Mouse (Mus musculus) C2C12 (cell line): ENCODE measurements around the gene Adcy5. TPM values are rescaled to one million over a fixed set of nuclear protein-coding genes. Genes with fewer than 3 reads are reported as not detected.

Experiments used
- H3K27me3 ChIP-seq: one replicate; pipeline ENCODE4 v1.6.1; 2011; ENCODE audit not compliant: control insufficient read depth, insufficient read depth, insufficient read length
- H3K36me3 ChIP-seq: one replicate; pipeline ENCODE4 v1.6.1; 2011; ENCODE audit not compliant: control insufficient read depth, insufficient read depth
- H3K4me3 ChIP-seq: one replicate; pipeline ENCODE4 v1.5.1; 2011; ENCODE audit warnings: mild to moderate bottlenecking, control low read depth; ENCODE audit not compliant: poor library complexity, insufficient read depth, severe bottlenecking
- H3K79me2 ChIP-seq: one replicate; pipeline ENCODE4 v1.6.1; 2011; ENCODE audit not compliant: control insufficient read depth, insufficient read depth
- H3K79me3 ChIP-seq: one replicate; pipeline ENCODE4 v1.6.1; 2011; ENCODE audit warnings: low read depth, control low read depth
- H3ac ChIP-seq: one replicate; pipeline ENCODE3; 2011; ENCODE audit warnings: low read depth; ENCODE audit not compliant: control insufficient read depth, insufficient read length
- CEBPB ChIP-seq: IDR thresholded peaks from one replicate; pipeline ENCODE4 v1.6.1; 2011; ENCODE audit warnings: low read depth, mild to moderate bottlenecking, control low read depth, moderate library complexity
- CTCF ChIP-seq: IDR thresholded peaks from one replicate; pipeline ENCODE4 v1.5.1; 2011; ENCODE audit not compliant: control insufficient read depth, insufficient read depth, insufficient read length
- FOSL1 ChIP-seq: IDR thresholded peaks from one replicate; pipeline ENCODE4 v1.8.0; 2011; ENCODE audit warnings: mild to moderate bottlenecking, low read length; ENCODE audit not compliant: poor library complexity, insufficient read depth, severe bottlenecking
- MAX ChIP-seq: IDR thresholded peaks from one replicate; pipeline ENCODE4 v1.6.1; 2011; ENCODE audit warnings: mild to moderate bottlenecking, control low read depth
- MYOD1 ChIP-seq: IDR thresholded peaks from one replicate; pipeline ENCODE4 v1.6.1; 2011; ENCODE audit warnings: low read depth; ENCODE audit not compliant: control insufficient read depth, insufficient read length
- MYOG ChIP-seq: IDR thresholded peaks from one replicate; pipeline ENCODE4 v1.6.1; 2011; ENCODE audit not compliant: control insufficient read depth, insufficient read length; ENCODE audit errors: extremely low read depth
- USF1 ChIP-seq: IDR thresholded peaks from one replicate; pipeline ENCODE4 v1.6.1; 2011; ENCODE audit warnings: low read depth, mild to moderate bottlenecking, control low read depth, moderate library complexity
- polyA plus RNA-seq: library from polyadenylated mRNA; unstranded; fragments of >200 nt; fragmentation: generic; extraction: Trizol; gene quantifications from one replicate; pipeline ENCODE4 v1.2.1, GENCODE M21; 2012; ENCODE audit warnings: missing spikeins

The Adcy5 gene
- polyA plus RNA-seq, 1 experiment, result 0.02 TPM

DNA sequence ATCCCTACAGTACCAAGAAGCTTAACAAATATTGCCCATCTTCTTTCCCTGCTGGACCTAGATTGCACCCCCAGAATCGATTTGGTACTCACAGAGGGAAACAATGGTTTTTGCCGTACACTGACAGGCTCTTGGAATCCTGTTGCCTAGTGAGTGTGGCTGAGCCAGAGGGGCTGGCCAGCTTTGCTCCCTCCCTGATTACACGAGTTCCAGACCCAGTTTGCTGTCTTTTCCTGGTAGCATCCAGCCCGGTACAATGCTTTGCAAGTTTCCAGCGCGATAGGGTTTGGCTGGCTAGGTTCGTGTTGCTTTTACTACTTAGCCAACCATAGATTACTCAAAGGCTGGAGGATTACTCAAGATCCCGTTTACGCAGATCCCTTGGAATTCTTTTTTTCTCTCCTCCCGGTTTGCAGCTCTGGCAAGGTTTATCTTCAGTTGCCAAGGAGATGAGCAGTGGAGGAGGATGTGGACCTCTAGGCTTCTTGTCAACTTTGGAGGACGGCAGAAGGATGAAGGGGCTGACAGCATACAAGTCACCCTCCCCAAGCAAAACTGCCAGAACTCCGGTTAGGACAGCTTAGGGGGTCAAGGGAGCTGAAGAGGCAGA lies 1.4 kb upstream of the Adcy5 start:
- Histone ChIP-seq H3ac (no peak overlapping the region), H3K79me3 (no peaks in the 10 kb centered on the region), H3K79me2 (no peaks in the 10 kb centered on the region), H3K36me3 (no peaks in the 10 kb centered on the region), H3K4me3 (no peak overlapping the region), H3K27me3 (peaks cover 38% of the 10 kb centered on the region)
- no peak for TF ChIP-seq MYOD1
- TF ChIP-seq FOSL1, result no peak
- no peak for TF ChIP-seq MYOG
- no peak for TF ChIP-seq USF1
- TF ChIP-seq MAX, result no peak
- no peak for TF ChIP-seq CTCF

DNA sequence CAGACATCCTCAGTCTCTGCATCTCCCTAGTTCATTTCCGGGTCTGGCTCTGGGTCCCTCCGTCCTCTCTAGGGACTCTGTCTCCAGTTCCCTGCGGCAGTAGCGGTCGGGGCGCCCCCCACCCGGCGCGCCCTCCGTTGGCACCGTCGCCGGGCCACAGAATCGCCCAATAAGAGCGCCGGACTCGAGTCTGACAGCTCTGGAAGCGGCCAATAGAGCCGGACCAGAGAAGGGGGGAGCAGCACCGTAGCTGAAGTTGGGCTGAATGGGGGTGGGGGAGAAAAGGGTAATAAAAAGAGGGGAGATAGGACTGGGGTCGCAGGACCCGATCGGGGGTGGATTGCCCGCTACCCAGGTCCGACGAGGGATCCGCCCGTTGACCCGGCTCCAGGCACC lies 434 bp upstream of the Adcy5 start:
- Histone ChIP-seq H3K79me3 (no peaks in the 10 kb centered on the region), H3ac (no peak overlapping the region), H3K79me2 (no peaks in the 10 kb centered on the region), H3K4me3 (no peak overlapping the region), H3K27me3 (peaks cover 38% of the 10 kb centered on the region), H3K36me3 (no peaks in the 10 kb centered on the region)
- no peak for TF ChIP-seq CEBPB
- TF ChIP-seq MYOD1, result no peak
- TF ChIP-seq CTCF, result no peak
- no peak for TF ChIP-seq MYOG

DNA sequence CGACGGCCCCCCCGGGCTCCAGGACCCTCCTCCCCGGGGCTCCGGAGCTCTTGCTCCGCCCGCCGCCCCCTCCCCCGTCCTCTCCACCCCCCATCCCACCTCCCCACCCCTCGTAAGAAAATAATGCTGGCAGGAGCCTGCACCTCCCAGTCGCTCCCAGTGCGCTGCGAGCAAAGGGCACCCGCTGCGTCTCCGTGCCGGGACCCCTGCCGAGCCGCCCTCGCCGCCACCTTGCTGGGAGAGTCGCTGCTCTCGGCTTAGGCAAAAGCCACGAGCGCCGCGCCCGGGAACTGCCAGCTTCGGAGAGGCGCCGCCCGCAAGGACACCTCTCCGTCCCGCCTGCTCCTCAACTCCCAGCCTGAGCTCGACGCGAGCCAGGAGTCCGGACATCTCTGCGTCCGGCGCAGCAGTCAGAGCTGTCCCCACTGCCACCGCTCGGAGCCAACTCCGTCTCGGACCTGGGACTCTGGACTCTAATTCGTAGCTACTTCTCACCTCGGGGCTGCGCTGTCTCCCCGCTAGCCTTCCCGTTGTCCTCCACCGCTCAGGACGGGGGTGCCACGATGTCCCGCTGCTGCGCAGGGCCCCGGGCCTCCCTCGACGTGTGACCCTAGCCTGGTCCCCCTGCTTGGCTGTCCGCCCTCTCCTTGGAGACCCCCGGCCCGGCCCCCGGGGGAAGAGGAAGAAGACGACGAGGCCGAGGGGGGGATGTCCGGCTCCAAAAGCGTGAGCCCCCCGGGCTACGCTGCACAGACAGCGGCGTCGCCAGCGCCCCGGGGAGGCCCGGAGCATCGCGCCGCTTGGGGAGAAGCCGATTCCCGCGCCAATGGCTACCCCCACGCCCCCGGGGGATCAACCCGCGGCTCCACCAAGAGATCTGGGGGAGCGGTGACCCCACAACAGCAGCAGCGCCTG lies 971 bp downstream of the Adcy5 start:
- Histone ChIP-seq H3K4me3 (no peak overlapping the region), H3K79me2 (no peaks in the 10 kb centered on the region), H3ac (no peak overlapping the region), H3K36me3 (no peaks in the 10 kb centered on the region), H3K79me3 (no peaks in the 10 kb centered on the region), H3K27me3 (peaks cover 38% of the 10 kb centered on the region)
- TF ChIP-seq MYOG, result no peak
- TF ChIP-seq MYOD1, result no peak

DNA sequence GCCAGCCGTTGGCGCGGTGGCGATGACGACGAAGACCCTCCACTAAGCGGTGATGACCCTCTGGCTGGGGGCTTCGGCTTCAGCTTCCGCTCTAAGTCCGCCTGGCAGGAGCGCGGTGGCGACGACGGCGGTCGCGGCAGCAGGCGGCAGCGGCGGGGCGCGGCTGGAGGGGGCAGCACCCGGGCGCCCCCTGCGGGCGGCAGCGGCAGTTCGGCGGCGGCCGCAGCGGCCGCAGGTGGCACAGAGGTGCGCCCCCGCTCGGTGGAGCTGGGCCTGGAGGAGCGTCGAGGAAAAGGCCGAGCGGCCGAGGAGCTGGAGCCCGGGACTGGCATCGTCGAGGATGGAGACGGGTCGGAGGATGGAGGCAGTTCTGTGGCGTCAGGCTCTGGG lies 1.6 kb downstream of the Adcy5 start:
- Histone ChIP-seq H3K27me3 (peaks cover 34% of the 10 kb centered on the region), H3K4me3 (no peak overlapping the region)
- TF ChIP-seq MAX, result no peak
- TF ChIP-seq MYOG, result no peak
- no peak for TF ChIP-seq CTCF
- no peak for TF ChIP-seq MYOD1
- TF ChIP-seq FOSL1, result no peak
- no peak for TF ChIP-seq CEBPB
- TF ChIP-seq USF1, result no peak

DNA sequence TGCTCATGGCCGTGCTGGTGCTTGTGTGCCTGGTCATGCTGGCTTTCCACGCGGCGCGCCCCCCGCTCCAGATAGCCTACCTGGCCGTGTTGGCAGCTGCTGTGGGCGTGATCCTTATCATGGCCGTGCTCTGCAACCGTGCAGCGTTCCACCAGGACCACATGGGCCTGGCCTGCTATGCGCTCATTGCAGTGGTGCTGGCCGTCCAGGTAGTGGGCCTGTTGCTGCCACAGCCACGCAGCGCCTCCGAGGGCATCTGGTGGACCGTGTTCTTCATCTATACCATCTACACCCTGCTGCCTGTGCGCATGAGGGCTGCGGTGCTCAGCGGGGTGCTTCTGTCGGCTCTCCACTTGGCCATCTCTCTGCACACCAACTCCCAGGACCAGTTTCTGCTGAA lies 2.2 kb downstream of the Adcy5 start:
- no peaks in the 10 kb centered on the region for H3K79me2 ChIP-seq
- peaks cover 29% of the 10 kb centered on the region for H3K27me3 ChIP-seq
- H3K79me3 ChIP-seq, result no peaks in the 10 kb centered on the region
- TF ChIP-seq MYOD1 (no peak), CEBPB (no peak), USF1 (no peak), CTCF (no peak), MYOG (no peak), MAX (no peak), FOSL1 (no peak)
- H3K36me3 ChIP-seq, result no peaks in the 10 kb centered on the region
- H3ac ChIP-seq, result no peak overlapping the region
- H3K4me3 ChIP-seq, result no peak overlapping the region

More for the DNA sequence above, 1.6 kb downstream of the Adcy5 start:
- H3K36me3 ChIP-seq, result no peaks in the 10 kb centered on the region
- no peaks in the 10 kb centered on the region for H3K79me3 ChIP-seq
- H3ac ChIP-seq, result no peak overlapping the region
- no peaks in the 10 kb centered on the region for H3K79me2 ChIP-seq

DNA sequence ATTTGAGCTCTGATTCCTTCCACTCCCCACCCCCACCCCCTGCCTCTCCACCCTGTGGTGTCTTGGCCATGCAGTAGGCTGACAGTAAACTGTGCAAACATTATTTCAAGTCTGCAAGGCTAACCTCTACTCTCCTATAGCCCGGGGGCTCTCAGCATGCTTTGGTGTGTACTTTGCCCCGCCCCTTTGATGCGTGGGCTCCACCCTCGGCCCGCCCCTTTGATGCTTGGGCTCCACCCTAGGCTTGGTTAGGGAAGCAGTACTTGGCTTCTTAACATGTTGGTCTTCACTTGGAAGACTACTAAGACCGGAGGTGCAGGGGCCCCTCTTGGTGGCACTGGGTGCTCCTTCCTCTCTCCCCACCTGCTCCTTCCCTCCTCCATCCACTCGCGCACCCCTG lies 4.9 kb downstream of the Adcy5 start:
- no peak for TF ChIP-seq FOSL1
- no peak for TF ChIP-seq MAX
- TF ChIP-seq CEBPB, result no peak
- Histone ChIP-seq H3K36me3 (no peaks in the 10 kb centered on the region), H3K4me3 (no peak overlapping the region), H3K79me2 (no peaks in the 10 kb centered on the region), H3K79me3 (no peaks in the 10 kb centered on the region), H3K27me3 (peaks cover 22% of the 10 kb centered on the region), H3ac (no peak overlapping the region)
